Mouse (Mus musculus) embryo, embryonic 10 days (tissue): ENCODE data around the gene Tfeb.
A peak's percentile ranks its signal among the peaks of the same experiment; 100 is the strongest.

Experiments
- DNase-seq: peaks from one replicate; pipeline ENCODE4 v3.0.0-alpha.2; 2015; ENCODE audit warnings: low spot score

Tfeb gene

GRCm38 (mm10) chr17:47736856-47737255 lies at the start of gene Tfeb:
Gene Tfeb (plus strand): TSS chr17:47737030.
- DNase-seq: peak; percentile 95

- DNase-seq: peak; percentile 100
Observed at GRCm38 (mm10) chr17:47687409-47688343, 49.2 kb upstream of the Tfeb start.

- DNase-seq: no peak
Observed at GRCm38 (mm10) chr17:47688344-47688607, 48.6 kb upstream of the Tfeb start, which contains the start of gene Tomm6. Gene Tomm6 (minus strand): TSS chr17:47688386.

GRCm38 (mm10) chr17:47688608-47689575 lies 47.9 kb upstream of the Tfeb start, which contains the start of gene Frs3:
Gene Frs3 (plus strand): TSS chr17:47689030.
- peak; percentile 73 for DNase-seq

- DNase-seq: no peak
Observed at GRCm38 (mm10) chr17:47689894-47690293, 46.9 kb upstream of the Tfeb start.

- no peak for DNase-seq
Observed at GRCm38 (mm10) chr17:47691650-47692049, 45.2 kb upstream of the Tfeb start.

GRCm38 (mm10) chr17:47693671-47694441 lies 43.0 kb upstream of the Tfeb start:
- no peak for DNase-seq

GRCm38 (mm10) chr17:47694442-47694502 lies 42.6 kb upstream of the Tfeb start, which contains the start of gene Gm21981:
Gene Gm21981 (minus strand): TSS chr17:47694455.
- no peak for DNase-seq

- peak; percentile 96 for DNase-seq
Observed at GRCm38 (mm10) chr17:47694503-47695336, 42.1 kb upstream of the Tfeb start, which contains the start of gene Prickle4. Gene Prickle4 (minus strand): TSS chr17:47694736.

- DNase-seq: peak; percentile 37
Observed at GRCm38 (mm10) chr17:47695337-47695710, 41.5 kb upstream of the Tfeb start.

- DNase-seq: no peak
Observed at GRCm38 (mm10) chr17:47698156-47698555, 38.7 kb upstream of the Tfeb start.

- no peak for DNase-seq
Observed at GRCm38 (mm10) chr17:47699055-47699454, 37.8 kb upstream of the Tfeb start.

GRCm38 (mm10) chr17:47701793-47702192 lies 35.0 kb upstream of the Tfeb start:
- DNase-seq: no peak

GRCm38 (mm10) chr17:47702548-47703345 lies 34.1 kb upstream of the Tfeb start:
- no peak for DNase-seq

- DNase-seq: peak; percentile 33
Observed at GRCm38 (mm10) chr17:47703556-47703955, 33.3 kb upstream of the Tfeb start.

GRCm38 (mm10) chr17:47704692-47705091 lies 32.1 kb upstream of the Tfeb start:
- DNase-seq: no peak

GRCm38 (mm10) chr17:47706196-47706595 lies 30.6 kb upstream of the Tfeb start:
- DNase-seq: no peak

- DNase-seq: no peak
Observed at GRCm38 (mm10) chr17:47707961-47708360, 28.9 kb upstream of the Tfeb start.

GRCm38 (mm10) chr17:47708972-47709371 lies 27.9 kb upstream of the Tfeb start:
- DNase-seq: no peak

- DNase-seq: no peak
Observed at GRCm38 (mm10) chr17:47710036-47710435, 26.8 kb upstream of the Tfeb start.

- DNase-seq: no peak
Observed at GRCm38 (mm10) chr17:47711883-47712282, 24.9 kb upstream of the Tfeb start.
